Mouse (Mus musculus) embryo, embryonic 10 days (tissue): Measurements from ENCODE around the gene Itpr2.

Source experiments
- DNase-seq: peaks from one replicate; pipeline ENCODE4 v3.0.0-alpha.2; 2015; ENCODE audit warnings: low spot score

Itpr2 gene

DNA sequence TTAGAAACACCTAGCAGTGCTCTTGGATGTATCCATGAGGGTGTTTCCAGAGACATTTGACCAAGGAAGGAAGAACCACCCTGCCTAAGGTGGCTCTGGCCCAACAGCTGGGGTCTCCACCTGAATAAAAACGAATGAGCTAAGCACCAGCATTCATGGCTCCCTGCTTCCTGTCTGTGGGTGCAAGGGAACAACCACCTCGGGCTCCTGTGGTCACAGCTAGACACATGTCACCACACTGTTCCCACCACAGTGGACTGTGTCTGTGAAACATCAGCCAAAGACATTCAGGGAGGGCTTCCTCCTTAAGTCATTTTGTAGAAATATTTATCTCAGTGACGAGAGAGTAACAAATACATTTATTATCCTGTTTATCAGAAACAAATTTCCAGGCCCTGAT, 196.0 kb downstream of the Itpr2 start:
- DNase-seq: no peak

GRCm38 (mm10) chr6:146304088-146304487, 197.9 kb downstream of the Itpr2 start:
- no peak for DNase-seq

GRCm38 (mm10) chr6:146303336-146303735, 198.7 kb downstream of the Itpr2 start:
- no peak for DNase-seq

DNA sequence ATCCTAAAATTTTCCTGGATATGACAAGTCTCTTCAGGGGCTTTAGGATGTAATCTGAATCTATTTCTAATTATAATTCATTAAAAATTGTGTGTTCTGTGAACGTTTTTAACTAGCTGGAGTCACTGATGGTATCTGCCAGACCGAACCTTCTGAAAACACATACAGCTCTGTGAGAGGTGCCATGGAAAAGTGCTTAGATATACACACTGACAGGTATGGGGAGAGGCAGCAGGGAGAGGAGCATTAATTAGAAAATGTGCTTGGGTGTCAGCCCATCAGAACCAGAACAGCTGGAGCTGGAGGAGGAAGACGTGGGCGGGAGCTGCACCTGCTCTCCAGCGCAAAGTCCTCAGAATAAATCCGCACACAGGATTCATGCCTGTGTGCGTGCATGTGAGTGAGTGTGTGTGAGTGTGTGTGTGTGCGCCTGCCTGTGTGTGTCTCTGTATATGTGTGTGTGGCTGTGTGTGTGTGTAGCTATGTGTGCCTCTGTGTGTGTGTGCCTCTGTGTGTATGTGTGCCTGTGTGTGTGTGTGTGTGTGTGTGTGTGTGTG, 199.4 kb downstream of the Itpr2 start:
- DNase-seq: no peak

GRCm38 (mm10) chr6:146302101-146302500, 199.9 kb downstream of the Itpr2 start:
- DNase-seq: no peak

- DNase-seq: peak; percentile 48
These were observed 201.1 kb downstream of the Itpr2 start for GRCm38 (mm10) chr6:146300961-146301360.

GRCm38 (mm10) chr6:146298712-146299111, 203.3 kb downstream of the Itpr2 start:
- DNase-seq: no peak

DNA sequence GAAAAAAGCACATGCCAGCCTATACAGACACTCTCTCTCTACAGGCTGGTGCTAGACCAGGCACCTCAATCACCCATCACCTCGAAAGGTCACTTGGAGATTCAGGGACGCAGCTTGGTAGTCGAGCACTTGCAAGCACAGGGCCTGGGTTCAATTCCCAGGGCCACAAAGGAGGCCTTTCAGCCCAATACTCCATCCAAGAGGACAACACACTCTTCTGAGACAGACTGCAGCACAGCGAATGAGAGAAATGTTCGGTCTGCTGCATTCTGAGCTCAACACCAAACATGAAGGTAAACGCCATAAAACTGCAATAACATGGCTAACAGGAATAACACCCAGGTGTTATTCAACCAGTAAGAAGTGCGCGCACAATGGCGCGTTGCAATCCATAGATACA, 211.0 kb downstream of the Itpr2 start:
- no peak for DNase-seq

- DNase-seq: no peak
These were observed 212.2 kb downstream of the Itpr2 start for GRCm38 (mm10) chr6:146289801-146290200.

DNA sequence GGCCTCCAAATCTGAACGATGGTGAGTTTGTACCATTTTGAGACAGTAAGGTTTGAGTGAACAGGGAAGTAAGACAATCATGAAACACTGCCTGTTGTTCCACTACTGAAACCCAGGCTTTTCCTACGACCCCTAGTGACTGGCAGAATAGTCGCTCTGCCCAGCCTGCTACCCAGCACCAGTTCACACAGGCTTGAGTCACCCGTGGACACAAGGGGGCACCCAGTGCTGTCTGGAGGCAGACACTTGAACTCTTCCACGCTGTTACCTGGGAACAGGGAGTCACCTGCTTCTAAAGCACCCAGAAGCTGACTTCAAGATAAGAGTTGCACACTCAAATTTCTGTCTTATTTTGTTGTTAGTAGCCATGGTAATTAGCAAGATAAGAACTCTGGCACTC, 213.8 kb downstream of the Itpr2 start:
- DNase-seq: no peak

DNA sequence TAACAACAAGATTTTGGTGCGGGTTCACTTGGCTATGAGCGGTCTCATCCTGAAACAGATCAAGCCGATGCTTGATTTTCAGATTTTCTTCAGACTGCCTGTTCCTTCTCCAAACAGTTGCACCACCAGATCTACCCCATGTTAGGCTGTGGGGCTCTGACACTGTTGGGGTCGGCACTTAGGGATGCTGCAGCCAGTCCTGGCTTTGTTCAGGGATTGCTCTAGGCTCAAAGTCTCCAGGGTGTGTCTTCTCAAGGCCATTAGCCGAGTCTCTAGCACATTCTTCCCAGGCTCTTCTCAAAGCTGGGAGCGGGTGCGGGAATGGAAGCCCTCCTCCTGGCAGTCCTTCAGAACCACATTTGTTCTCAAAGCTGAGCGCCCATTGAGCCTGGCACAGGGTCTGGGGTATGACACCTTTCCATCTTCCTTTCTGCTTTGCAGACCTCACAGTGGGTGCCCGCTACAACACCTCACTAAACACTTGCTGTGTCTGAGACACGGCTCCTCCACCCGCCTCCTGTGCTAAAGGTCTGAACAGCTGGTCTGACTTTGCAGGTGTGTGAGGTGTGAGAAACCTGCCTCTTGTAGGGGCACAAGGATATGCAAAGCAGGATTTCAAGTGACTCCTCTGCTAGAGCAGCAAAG, 217.0 kb downstream of the Itpr2 start:
- DNase-seq: no peak

DNA sequence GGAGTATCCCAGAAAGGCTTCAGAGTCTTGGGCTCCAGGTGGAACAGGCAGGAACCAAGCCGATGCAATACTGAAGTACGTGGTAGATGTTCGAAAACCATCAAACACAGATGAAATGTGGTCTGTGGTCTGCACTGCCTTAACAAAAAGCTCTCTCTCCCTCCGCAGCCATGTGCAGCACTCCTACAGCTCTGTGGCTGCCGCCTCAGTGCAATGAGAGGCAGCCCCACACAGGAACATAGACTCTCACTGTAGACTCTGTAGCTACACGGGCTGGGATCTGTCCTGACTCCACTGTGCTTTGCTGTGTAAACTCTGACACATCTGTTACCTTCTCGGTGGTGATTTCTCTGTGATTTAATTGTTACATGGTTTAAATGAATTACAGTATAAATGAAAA, 218.0 kb downstream of the Itpr2 start:
- DNase-seq: no peak

DNA sequence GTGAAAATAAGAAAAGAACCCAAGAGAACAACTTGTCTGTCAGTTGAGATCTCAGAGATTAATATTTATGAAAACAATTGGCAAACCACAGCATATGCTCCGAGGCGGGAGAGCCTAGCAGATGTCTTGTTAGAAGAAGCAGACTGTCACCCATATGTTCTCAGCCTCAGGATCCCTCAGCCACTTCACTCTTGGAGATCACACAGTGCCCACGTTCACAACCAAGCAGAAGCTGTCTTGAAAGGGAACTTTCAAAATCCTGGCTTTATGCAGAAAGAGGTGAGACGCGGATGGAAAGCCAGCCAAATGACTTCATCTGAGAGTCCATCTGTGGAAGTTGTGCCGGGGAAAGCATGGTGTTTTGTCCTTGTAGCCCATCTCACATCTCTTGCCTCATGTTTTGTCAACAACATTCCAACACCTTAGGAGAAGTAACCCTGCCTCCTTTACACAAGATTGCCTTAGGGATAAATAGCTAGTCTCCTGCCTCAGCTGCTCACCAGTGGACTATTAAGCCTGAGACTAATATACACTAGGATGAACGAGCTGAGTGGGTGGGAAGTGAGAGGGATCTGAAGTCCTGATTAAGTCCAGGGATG, 219.9 kb downstream of the Itpr2 start:
- no peak for DNase-seq

- no peak for DNase-seq
These were observed 220.7 kb downstream of the Itpr2 start for GRCm38 (mm10) chr6:146281176-146281899.

DNA sequence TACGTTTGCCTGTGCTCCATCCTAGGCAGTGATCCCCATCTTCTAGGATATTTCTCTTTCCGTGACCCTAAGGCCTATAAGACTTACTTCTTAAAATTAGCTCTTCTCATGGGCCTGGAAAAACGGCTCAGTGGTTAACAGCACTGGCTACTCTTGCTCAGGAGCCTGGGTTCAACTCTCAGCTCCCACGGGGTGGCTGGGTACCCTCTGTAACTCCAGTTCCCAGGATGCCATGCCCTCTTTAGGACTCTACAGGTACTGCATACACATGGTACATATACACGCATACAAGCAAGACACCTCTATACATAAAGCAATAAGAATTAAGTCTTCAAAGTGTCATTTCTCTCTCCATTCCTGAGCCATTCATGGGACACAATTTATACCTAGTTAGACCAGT, 228.8 kb downstream of the Itpr2 start:
- no peak for DNase-seq

DNA sequence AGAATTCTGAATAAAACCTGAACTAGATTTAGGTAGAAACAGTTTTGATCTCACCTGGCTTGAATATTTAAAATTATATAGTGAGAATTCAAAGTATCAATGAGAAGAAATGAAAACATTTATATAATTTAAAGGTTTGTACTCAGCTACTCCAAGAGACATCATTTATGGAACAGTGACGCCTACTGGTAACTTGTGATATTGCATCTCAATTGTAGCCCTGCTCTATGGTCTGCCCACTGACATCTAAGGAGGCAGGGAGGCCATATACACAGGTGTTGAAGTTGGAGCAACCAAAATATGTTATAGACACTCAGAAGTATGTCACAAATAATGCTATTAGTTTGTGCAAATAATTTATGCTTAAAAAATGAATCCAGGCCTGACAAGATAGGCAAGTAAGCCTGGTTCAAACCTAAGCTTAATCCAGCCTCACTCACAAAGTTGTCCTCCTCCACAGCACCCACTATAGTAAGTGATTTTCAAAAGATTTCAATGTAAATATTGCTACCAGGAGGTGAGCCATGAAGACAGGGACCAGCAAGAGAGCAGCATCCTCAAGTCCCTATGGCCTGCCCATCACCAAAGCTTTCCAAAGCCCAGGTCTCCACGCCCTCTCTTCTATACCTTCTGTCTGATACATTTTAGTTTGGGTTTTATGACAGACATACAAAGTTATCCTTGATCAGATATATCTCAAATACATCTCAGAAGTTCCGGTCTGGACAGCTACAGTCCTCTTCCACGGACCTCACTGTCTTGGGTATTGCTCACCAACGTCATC, 229.6 kb downstream of the Itpr2 start:
- DNase-seq: peak; percentile 89

GRCm38 (mm10) chr6:146270776-146271533, 231.1 kb downstream of the Itpr2 start:
- peak; percentile 31 for DNase-seq

DNA sequence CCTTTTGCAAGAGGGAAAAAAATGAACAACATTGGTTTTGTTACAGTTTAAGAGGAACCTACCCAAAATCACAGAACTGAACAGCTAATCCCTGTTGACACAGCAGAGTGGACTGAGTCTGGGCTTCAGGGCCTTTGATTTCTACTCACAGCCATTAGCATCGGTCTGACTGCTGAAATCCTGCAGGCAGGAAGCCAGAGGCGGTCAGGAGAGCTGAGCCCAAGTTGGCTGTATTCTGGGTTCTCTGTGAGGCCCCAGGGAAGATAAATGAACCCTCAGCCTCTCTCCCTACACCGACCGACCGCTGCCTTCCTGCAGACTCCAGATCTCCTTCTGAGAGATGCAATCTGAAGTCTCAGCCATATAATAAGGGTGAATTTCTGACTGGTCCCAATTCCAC, 231.9 kb downstream of the Itpr2 start:
- no peak for DNase-seq

GRCm38 (mm10) chr6:146269291-146269690, 232.7 kb downstream of the Itpr2 start:
- DNase-seq: no peak

DNA sequence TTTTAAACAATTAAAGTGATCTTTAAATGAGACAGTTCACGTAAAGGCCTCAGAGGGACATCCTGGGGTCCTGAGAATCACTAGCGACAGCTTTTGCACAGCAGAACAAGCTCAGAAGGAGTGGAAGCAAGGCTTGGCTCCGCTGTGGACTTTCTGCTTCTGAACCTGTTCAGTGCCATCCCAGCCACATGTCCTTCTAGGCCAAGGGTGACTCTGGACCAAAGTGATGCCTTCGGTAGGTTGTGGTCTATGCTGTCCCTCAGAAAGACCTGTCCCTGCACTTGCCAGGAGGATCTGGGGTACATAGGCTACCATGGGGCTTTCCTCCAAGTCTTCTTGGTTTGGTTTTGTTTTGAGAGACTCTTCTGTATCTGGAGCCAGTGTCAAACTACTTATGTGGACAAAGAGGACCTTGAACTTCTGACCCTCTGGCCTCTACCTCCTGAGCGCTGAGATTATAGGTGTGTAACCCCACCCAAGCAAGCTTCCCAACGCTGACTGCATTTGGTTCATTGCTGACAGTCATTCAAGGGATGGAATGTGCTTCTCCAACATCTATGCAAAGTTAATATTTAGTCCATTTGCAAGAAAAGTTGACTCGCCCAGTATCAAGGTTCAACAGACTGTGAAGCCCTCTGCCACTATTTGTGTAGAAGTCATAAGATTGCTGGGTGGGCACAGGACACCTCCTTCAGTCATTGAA, 241.2 kb downstream of the Itpr2 start:
- DNase-seq: no peak

GRCm38 (mm10) chr6:146258751-146259150, 243.3 kb downstream of the Itpr2 start:
- DNase-seq: no peak
